Mouse (Mus musculus) stomach, embryonic 16.5 days (tissue): ENCODE data around the gene Olfr704. TPM values are rescaled to one million over a fixed set of nuclear protein-coding genes. Genes with fewer than 3 reads are reported as not detected.

Experiments used
- ATAC-seq: fragments of 200-750 bp; cut with Nextera tagmentation; 2 replicates; pipeline ENCODE4 v1.8.0; 2017; ENCODE audit warnings: moderate number of reproducible peaks, moderate TSS enrichment; ENCODE audit not compliant: insufficient read depth, low FRiP score
- H3K27ac ChIP-seq: fragments of 300-500 bp; sonication (generic); 2 replicates; pipeline ENCODE4 v1.5.1; 2014; ENCODE audit warnings: low read length
- H3K27me3 ChIP-seq: fragments of 300-500 bp; sonication (generic); 2 replicates; pipeline ENCODE4 v1.6.1; 2014; ENCODE audit warnings: low read length, control low read depth, mixed read lengths; ENCODE audit not compliant: control insufficient read depth, insufficient read depth
- H3K36me3 ChIP-seq: fragments of 300-500 bp; sonication (generic); 2 replicates; pipeline ENCODE4 v1.6.1; 2014; ENCODE audit warnings: low read length; ENCODE audit not compliant: control insufficient read depth, insufficient read depth
- H3K4me1 ChIP-seq: fragments of 300-500 bp; sonication (generic); 2 replicates; pipeline ENCODE4 v1.6.1; 2014; ENCODE audit warnings: low read length, control low read depth, mixed read lengths; ENCODE audit not compliant: control insufficient read depth, insufficient read depth
- H3K4me2 ChIP-seq: fragments of 300-500 bp; sonication (generic); 2 replicates; pipeline ENCODE4 v1.6.1; 2014; ENCODE audit warnings: low read depth, low read length, mixed read lengths
- H3K4me3 ChIP-seq: fragments of 300-500 bp; sonication (generic); replicated peaks from 2 replicates; pipeline ENCODE4 v1.5.1; 2014; ENCODE audit warnings: mild to moderate bottlenecking, low read length
- H3K9ac ChIP-seq: fragments of 300-500 bp; sonication (generic); 2 replicates; pipeline ENCODE4 v1.6.1; 2014; ENCODE audit warnings: low read length
- H3K9me3 ChIP-seq: fragments of 300-500 bp; sonication (generic); replicated peaks from 2 replicates; pipeline ENCODE4 v1.6.1; 2016; ENCODE audit warnings: low read length, control low read depth; ENCODE audit not compliant: control insufficient read depth
- WGBS: fragments of 180-500 bp; shearing (Covaris S2); extraction: QIAGEN DNeasy Blood & Tissue Kit; methylation state at CpG from one replicate; pipeline ENCODE4 v1.1.7; 2014; 5-methylcytosine and 5-hydroxymethylcytosine counted together
- polyA plus RNA-seq: library from polyadenylated mRNA; unstranded; fragments of >200 nt; fragmentation: Nextera tagmentation; extraction: Ambion mirVana; gene quantifications from 2 replicates; pipeline ENCODE4 v1.2.1, GENCODE M21; 2015

The Olfr704 gene
- polyA plus RNA-seq, 1 experiment from 2014 or later = not detected

GRCm38 (mm10) chr7:106907676-106908075 lies 44.7 kb downstream of the Olfr704 start, which contains the start of gene Olfr1532-ps1:
Gene Olfr1532-ps1 (plus strand): TSS chr7:106908001.
- Histone ChIP-seq H3K36me3 (no peaks in the 10 kb centered on the region), H3K4me2 (no peak within 1 kb of the TSS), H3K9me3 (no peaks in the 10 kb centered on the region), H3K27ac (no peak within 1 kb of the TSS), H3K4me1 (no peaks in the 10 kb centered on the region), H3K9ac (no peak within 1 kb of the TSS), H3K4me3 (no peak within 1 kb of the TSS), H3K27me3 (no peaks in the 10 kb centered on the region)
- WGBS = 60% methylated on average over 2 of the region's 2 CpGs
- ATAC-seq = no peak

Other genes with a start within 250 kb of the Olfr704 start
- gene Olfr693, start 182.6 kb upstream of the Olfr704 start, polyA plus RNA-seq = not detected in 2 replicates
- not detected in 2 replicates for gene Olfr694, start 171.4 kb upstream of the Olfr704 start, polyA plus RNA-seq
- not detected in 2 replicates for gene Olfr695, start 146.8 kb upstream of the Olfr704 start, polyA plus RNA-seq
- not detected in 2 replicates for gene Olfr697, start 120.7 kb upstream of the Olfr704 start, polyA plus RNA-seq
- not detected in 2 replicates for gene Olfr698, start 107.8 kb upstream of the Olfr704 start, polyA plus RNA-seq
- not detected in 2 replicates for gene Olfr699, start 70.0 kb upstream of the Olfr704 start, polyA plus RNA-seq
- gene Olfr700, start 54.4 kb upstream of the Olfr704 start, polyA plus RNA-seq = not detected in 2 replicates
- not detected in 2 replicates for gene Olfr701, start 49.1 kb upstream of the Olfr704 start, polyA plus RNA-seq
- gene Olfr702, start 29.3 kb upstream of the Olfr704 start, polyA plus RNA-seq = not detected in 2 replicates
- not detected in 2 replicates for gene Olfr703, start 19.8 kb upstream of the Olfr704 start, polyA plus RNA-seq
- not detected in 2 replicates for gene Olfr705, start 13.7 kb downstream of the Olfr704 start, polyA plus RNA-seq
- not detected in 2 replicates for gene Olfr706, start 25.0 kb downstream of the Olfr704 start, polyA plus RNA-seq
- gene Olfr707, start 38.1 kb downstream of the Olfr704 start, polyA plus RNA-seq = not detected in 2 replicates
- gene Olfr1532-ps1, start 44.8 kb downstream of the Olfr704 start, polyA plus RNA-seq = not detected in 2 replicates
- not detected in 2 replicates for gene Olfr709-ps1, start 69.0 kb downstream of the Olfr704 start, polyA plus RNA-seq
- gene Olfr710, start 85.1 kb downstream of the Olfr704 start, polyA plus RNA-seq = not detected in 2 replicates
- gene Olfr6, start 100.8 kb downstream of the Olfr704 start, polyA plus RNA-seq = not detected in 2 replicates
- gene Olfr711, start 112.3 kb downstream of the Olfr704 start, polyA plus RNA-seq = not detected in 2 replicates
- not detected in 2 replicates for gene Olfr2, start 142.9 kb downstream of the Olfr704 start, polyA plus RNA-seq
- not detected in 2 replicates for gene Olfr713, start 168.0 kb downstream of the Olfr704 start, polyA plus RNA-seq
- gene Olfr714, start 207.8 kb downstream of the Olfr704 start, polyA plus RNA-seq = not detected in 2 replicates
- gene Olfr17, start 230.0 kb downstream of the Olfr704 start, polyA plus RNA-seq = not detected in 2 replicates
- not detected in 2 replicates for gene Olfr715b, start 247.2 kb downstream of the Olfr704 start, polyA plus RNA-seq